Mouse (Mus musculus): ENCODE measurements around the gene Gm39566. TPM values are rescaled to one million over a fixed set of nuclear protein-coding genes. Genes with fewer than 3 reads are reported as not detected.

Gm39566 gene
- polyA plus RNA-seq, 1 experiment from 2014 or later: not detected

GRCm38 (mm10) chr11:69803786-69804651 lies 11.1 kb downstream of the Gm39566 start:
- H3K27me3 ChIP-seq (replicated peaks; ENCODE audit: control insufficient read depth, insufficient read depth, low read length): peaks cover 71% of the 10 kb centered on the region
- peak overlapping the region; percentile 59 for H3K9ac ChIP-seq (ENCODE audit: low read depth, low read length)
- DNase-seq (ENCODE audit: low spot score) (peak; percentile 68), ATAC-seq (replicated peaks; ENCODE audit: low FRiP score) (peak; percentile 76)
- 2% methylated on average over 60 of the region's 60 CpGs for WGBS
- no peaks in the 10 kb centered on the region for H3K9me3 ChIP-seq (ENCODE audit: control insufficient read depth, low read length)
- H3K27ac ChIP-seq (ENCODE audit: low read depth, low read length): no peak overlapping the region
- H3K4me1 ChIP-seq (replicated peaks; ENCODE audit: control insufficient read depth, insufficient read depth, low read length): peaks cover 46% of the 10 kb centered on the region
- no peaks in the 10 kb centered on the region for H3K36me3 ChIP-seq (ENCODE audit: control insufficient read depth, insufficient read depth, low read length)
- peak overlapping the region; percentile 58 for H3K4me3 ChIP-seq (ENCODE audit: low read depth, low read length)
- H3K4me2 ChIP-seq: peak overlapping the region; percentile 94

- no peaks in the 10 kb centered on the region for H3K9me3 ChIP-seq (ENCODE audit: control insufficient read depth, low read length)
- peaks cover 76% of the 10 kb centered on the region for H3K27me3 ChIP-seq (replicated peaks; ENCODE audit: control insufficient read depth, insufficient read depth, low read length)
- no peak overlapping the region for H3K27ac ChIP-seq (ENCODE audit: low read depth, low read length)
- H3K4me1 ChIP-seq (replicated peaks; ENCODE audit: control insufficient read depth, insufficient read depth, low read length): peaks cover 46% of the 10 kb centered on the region
- WGBS: 2% methylated on average over 12 of the region's 12 CpGs
- no peaks in the 10 kb centered on the region for H3K36me3 ChIP-seq (ENCODE audit: control insufficient read depth, insufficient read depth, low read length)
- H3K4me3 ChIP-seq (ENCODE audit: low read depth, low read length): peak overlapping the region; percentile 58
- peak overlapping the region; percentile 59 for H3K9ac ChIP-seq (ENCODE audit: low read depth, low read length)
- ATAC-seq (replicated peaks; ENCODE audit: low FRiP score) (peak; percentile 33), DNase-seq (ENCODE audit: low spot score) (no peak)
- H3K4me2 ChIP-seq: peak overlapping the region; percentile 94
Measured at GRCm38 (mm10) chr11:69803328-69803727, 11.8 kb downstream of the Gm39566 start.

- Histone ChIP-seq H3K9ac (ENCODE audit: low read depth, low read length) (peak overlapping the region; percentile 59; the same call in 1 of the 2 replicates), H3K36me3 (ENCODE audit: control insufficient read depth, insufficient read depth, low read length) (no peaks in the 10 kb centered on the region), H3K27ac (ENCODE audit: low read depth, low read length) (no peak overlapping the region; the same call in 1 of the 2 replicates), H3K27me3 (replicated peaks; ENCODE audit: control insufficient read depth, insufficient read depth, low read length) (peaks cover 81% of the 10 kb centered on the region), H3K4me1 (replicated peaks; ENCODE audit: control insufficient read depth, insufficient read depth, low read length) (peaks cover 46% of the 10 kb centered on the region), H3K4me3 (ENCODE audit: low read depth, low read length) (peak overlapping the region; percentile 58), H3K9me3 (ENCODE audit: control insufficient read depth, low read length) (no peaks in the 10 kb centered on the region), H3K4me2 (peak overlapping the region; percentile 94)
- peak; percentile 86 for DNase-seq (ENCODE audit: low spot score)
- 0% methylated on average over 31 of the region's 33 CpGs for WGBS
- peak; percentile 35; the same call in 1 of the 2 replicates for ATAC-seq (replicated peaks; ENCODE audit: low FRiP score)
Measured at GRCm38 (mm10) chr11:69802648-69803105, 12.4 kb downstream of the Gm39566 start.

- WGBS: 3% methylated on average over 33 of the region's 33 CpGs
- H3K4me2 ChIP-seq: peak within 1 kb of the TSS; percentile 94
- ATAC-seq (replicated peaks; ENCODE audit: low FRiP score) (no peak), DNase-seq (ENCODE audit: low spot score) (no peak)
- H3K9me3 ChIP-seq (ENCODE audit: control insufficient read depth, low read length): no peaks in the 10 kb centered on the region
- peaks cover 46% of the 10 kb centered on the region for H3K4me1 ChIP-seq (replicated peaks; ENCODE audit: control insufficient read depth, insufficient read depth, low read length)
- peak within 1 kb of the TSS; percentile 58 for H3K4me3 ChIP-seq (ENCODE audit: low read depth, low read length)
- no peaks in the 10 kb centered on the region for H3K36me3 ChIP-seq (ENCODE audit: control insufficient read depth, insufficient read depth, low read length)
- peak within 1 kb of the TSS; percentile 16; the same call in 1 of the 2 replicates for H3K27ac ChIP-seq (ENCODE audit: low read depth, low read length)
- H3K27me3 ChIP-seq (replicated peaks; ENCODE audit: control insufficient read depth, insufficient read depth, low read length): peaks cover 83% of the 10 kb centered on the region
- H3K9ac ChIP-seq (ENCODE audit: low read depth, low read length): peak within 1 kb of the TSS; percentile 59
Measured at GRCm38 (mm10) chr11:69801379-69801977, 13.6 kb downstream of the Gm39566 start, which contains the start of gene Fgf11. Fgf11 (minus strand) TSS chr11:69801857.

- H3K4me1 ChIP-seq (replicated peaks; ENCODE audit: control insufficient read depth, insufficient read depth, low read length): peaks cover 46% of the 10 kb centered on the region
- peaks cover 85% of the 10 kb centered on the region for H3K27me3 ChIP-seq (replicated peaks; ENCODE audit: control insufficient read depth, insufficient read depth, low read length)
- WGBS: 1% methylated on average over 36 of the region's 36 CpGs
- H3K4me2 ChIP-seq: peak overlapping the region; percentile 94
- no peaks in the 10 kb centered on the region for H3K36me3 ChIP-seq (ENCODE audit: control insufficient read depth, insufficient read depth, low read length)
- DNase-seq (ENCODE audit: low spot score): peak; percentile 79
- peak overlapping the region; percentile 16; the same call in 1 of the 2 replicates for H3K27ac ChIP-seq (ENCODE audit: low read depth, low read length)
- peak overlapping the region; percentile 51 for H3K4me3 ChIP-seq (ENCODE audit: low read depth, low read length)
- ATAC-seq (replicated peaks; ENCODE audit: low FRiP score): no peak
- peak overlapping the region; percentile 35 for H3K9ac ChIP-seq (ENCODE audit: low read depth, low read length)
- no peaks in the 10 kb centered on the region for H3K9me3 ChIP-seq (ENCODE audit: control insufficient read depth, low read length)
Measured at GRCm38 (mm10) chr11:69800392-69801197, 14.5 kb downstream of the Gm39566 start.

- H3K36me3 ChIP-seq (ENCODE audit: control insufficient read depth, insufficient read depth, low read length): no peaks in the 10 kb centered on the region
- peaks cover 45% of the 10 kb centered on the region for H3K4me1 ChIP-seq (replicated peaks; ENCODE audit: control insufficient read depth, insufficient read depth, low read length)
- DNase-seq (ENCODE audit: low spot score) (no peak), ATAC-seq (replicated peaks; ENCODE audit: low FRiP score) (no peak)
- H3K4me3 ChIP-seq (ENCODE audit: low read depth, low read length): peak overlapping the region; percentile 51
- peaks cover 80% of the 10 kb centered on the region for H3K27me3 ChIP-seq (replicated peaks; ENCODE audit: control insufficient read depth, insufficient read depth, low read length)
- H3K4me2 ChIP-seq: peak overlapping the region; percentile 94
- peak overlapping the region; percentile 35; the same call in 1 of the 2 replicates for H3K9ac ChIP-seq (ENCODE audit: low read depth, low read length)
- no peaks in the 10 kb centered on the region for H3K9me3 ChIP-seq (ENCODE audit: control insufficient read depth, low read length)
- H3K27ac ChIP-seq (ENCODE audit: low read depth, low read length): no peak overlapping the region
- WGBS: 2% methylated on average over 11 of the region's 11 CpGs
Measured at GRCm38 (mm10) chr11:69800138-69800391, 15.0 kb downstream of the Gm39566 start.

- Histone ChIP-seq H3K4me2 (peak overlapping the region; percentile 94), H3K27ac (ENCODE audit: low read depth, low read length) (no peak overlapping the region), H3K9ac (ENCODE audit: low read depth, low read length) (no peak overlapping the region), H3K9me3 (ENCODE audit: control insufficient read depth, low read length) (no peaks in the 10 kb centered on the region), H3K4me1 (replicated peaks; ENCODE audit: control insufficient read depth, insufficient read depth, low read length) (peaks cover 43% of the 10 kb centered on the region), H3K4me3 (ENCODE audit: low read depth, low read length) (no peak overlapping the region), H3K27me3 (replicated peaks; ENCODE audit: control insufficient read depth, insufficient read depth, low read length) (peaks cover 75% of the 10 kb centered on the region), H3K36me3 (ENCODE audit: control insufficient read depth, insufficient read depth, low read length) (no peaks in the 10 kb centered on the region)
- DNase-seq (ENCODE audit: low spot score) (no peak), ATAC-seq (replicated peaks; ENCODE audit: low FRiP score) (no peak)
- 37% methylated on average over 12 of the region's 12 CpGs for WGBS
Measured at GRCm38 (mm10) chr11:69799394-69800137, 15.5 kb downstream of the Gm39566 start.

GRCm38 (mm10) chr11:69797924-69798323 lies 17.2 kb downstream of the Gm39566 start:
- Histone ChIP-seq H3K4me3 (ENCODE audit: low read depth, low read length) (no peak overlapping the region), H3K27ac (ENCODE audit: low read depth, low read length) (no peak overlapping the region), H3K36me3 (ENCODE audit: control insufficient read depth, insufficient read depth, low read length) (no peaks in the 10 kb centered on the region), H3K4me2 (no peak overlapping the region), H3K9ac (ENCODE audit: low read depth, low read length) (no peak overlapping the region), H3K27me3 (replicated peaks; ENCODE audit: control insufficient read depth, insufficient read depth, low read length) (peaks cover 58% of the 10 kb centered on the region), H3K9me3 (ENCODE audit: control insufficient read depth, low read length) (no peaks in the 10 kb centered on the region), H3K4me1 (replicated peaks; ENCODE audit: control insufficient read depth, insufficient read depth, low read length) (peaks cover 27% of the 10 kb centered on the region)
- 70% methylated on average over 7 of the region's 7 CpGs for WGBS
- ATAC-seq (replicated peaks; ENCODE audit: low FRiP score) (no peak), DNase-seq (ENCODE audit: low spot score) (no peak)
